Mouse (Mus musculus) liver, postnatal 0 days (tissue): Measurements from ENCODE around the gene Nfkbib. TPM values are rescaled to one million over a fixed set of nuclear protein-coding genes. Genes with fewer than 3 reads are reported as not detected.
A peak's percentile ranks its signal among the peaks of the same experiment; 100 is the strongest.

Experiments
- ATAC-seq: fragments of 200-750 bp; cut with Nextera tagmentation; 2 replicates; pipeline ENCODE4 v1.8.0; 2017; ENCODE audit warnings: mild to moderate bottlenecking, moderate library complexity
- DNase-seq: peaks from one replicate; pipeline ENCODE4 v3.0.0-alpha.2; 2016
- H3K27ac ChIP-seq: fragments of 300-500 bp; sonication (generic); 2 replicates; pipeline ENCODE4 v1.5.1; 2014; ENCODE audit warnings: antibody characterized with exemption, moderate library complexity, mild to moderate bottlenecking, low read depth
- H3K27me3 ChIP-seq: fragments of 300-500 bp; sonication (generic); 2 replicates; pipeline ENCODE4 v1.6.1; 2014; ENCODE audit warnings: low read length, control low read depth, mixed read lengths; ENCODE audit not compliant: insufficient read depth
- H3K36me3 ChIP-seq: fragments of 300-500 bp; sonication (generic); replicated peaks from 2 replicates; pipeline ENCODE4 v1.6.1; 2014; ENCODE audit warnings: mild to moderate bottlenecking, control low read depth, low read length, moderate library complexity, mixed read lengths; ENCODE audit not compliant: insufficient read depth
- H3K4me1 ChIP-seq: fragments of 300-500 bp; sonication (generic); 2 replicates; pipeline ENCODE4 v1.6.1; 2014; ENCODE audit warnings: antibody characterized with exemption, mild to moderate bottlenecking, control low read depth; ENCODE audit not compliant: insufficient read depth
- H3K4me2 ChIP-seq: fragments of 300-500 bp; sonication (generic); 2 replicates; pipeline ENCODE4 v1.6.1; 2014; ENCODE audit warnings: low read depth, mild to moderate bottlenecking, low read length, moderate library complexity, mixed read lengths
- H3K4me3 ChIP-seq: fragments of 300-500 bp; sonication (generic); 2 replicates; pipeline ENCODE4 v1.5.1; 2014; ENCODE audit warnings: low read depth, low read length
- H3K9ac ChIP-seq: fragments of 300-500 bp; sonication (generic); replicated peaks from 2 replicates; pipeline ENCODE4 v1.6.1; 2014; ENCODE audit warnings: mild to moderate bottlenecking, moderate library complexity
- H3K9me3 ChIP-seq: fragments of 300-500 bp; sonication (generic); 2 replicates; pipeline ENCODE4 v1.6.1; 2016; ENCODE audit warnings: mild to moderate bottlenecking, control low read depth, low read length, mixed read lengths
- CTCF ChIP-seq: sonication (generic); IDR thresholded peaks from 2 replicates; pipeline ENCODE4 v1.5.1; 2016; ENCODE audit warnings: antibody characterized with exemption, low read depth
- EP300 ChIP-seq: IDR thresholded peaks from 2 replicates; pipeline ENCODE4 v1.6.1; 2016; ENCODE audit warnings: antibody characterized with exemption, low read depth, mild to moderate bottlenecking
- WGBS: fragments of 180-500 bp; shearing (Covaris S2); extraction: QIAGEN DNeasy Blood & Tissue Kit; methylation state at CpG from one replicate; pipeline ENCODE4 v1.1.7; 2014; ENCODE audit not compliant: insufficient replicate concordance; 5-methylcytosine and 5-hydroxymethylcytosine counted together
- polyA plus RNA-seq: library from polyadenylated mRNA; unstranded; fragments of >200 nt; fragmentation: Nextera tagmentation; extraction: Ambion mirVana; gene quantifications from 2 replicates; pipeline ENCODE4 v1.2.1, GENCODE M21; 2015

The Nfkbib gene
- polyA plus RNA-seq, 1 experiment from 2014 or later: 25.1 TPM

DNA sequence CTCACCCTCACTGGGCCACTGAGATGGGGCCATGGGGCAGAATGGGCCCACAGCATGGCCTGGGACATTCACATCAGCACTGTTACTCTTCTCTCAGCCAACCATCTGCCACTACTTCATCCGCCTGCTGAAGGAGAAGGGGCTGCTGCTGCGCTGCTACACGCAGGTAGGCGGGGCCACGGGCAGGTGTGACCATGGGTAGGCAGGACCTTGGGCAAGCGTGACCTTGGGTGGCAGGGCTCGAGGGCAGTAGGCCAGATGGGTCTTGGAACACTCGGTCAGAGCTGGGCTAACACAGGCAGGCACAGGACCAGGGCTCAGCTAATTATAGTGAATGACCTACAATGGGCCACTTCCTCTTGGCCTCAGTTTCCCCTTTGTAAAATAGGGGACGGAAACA is 11.5 kb upstream of the Nfkbib start:
- Histone ChIP-seq H3K9me3 (no peaks in the 10 kb centered on the region), H3K9ac (no peak overlapping the region), H3K4me3 (no peak overlapping the region), H3K27me3 (no peaks in the 10 kb centered on the region), H3K4me2 (no peak overlapping the region), H3K36me3 (peaks cover 12% of the 10 kb centered on the region), H3K4me1 (peaks cover 10% of the 10 kb centered on the region), H3K27ac (no peak overlapping the region)
- no peak for ATAC-seq
- 77% methylated on average over 9 of the region's 9 CpGs for WGBS
- TF ChIP-seq EP300 (no peak), CTCF (no peak)
- no peak for DNase-seq

DNA sequence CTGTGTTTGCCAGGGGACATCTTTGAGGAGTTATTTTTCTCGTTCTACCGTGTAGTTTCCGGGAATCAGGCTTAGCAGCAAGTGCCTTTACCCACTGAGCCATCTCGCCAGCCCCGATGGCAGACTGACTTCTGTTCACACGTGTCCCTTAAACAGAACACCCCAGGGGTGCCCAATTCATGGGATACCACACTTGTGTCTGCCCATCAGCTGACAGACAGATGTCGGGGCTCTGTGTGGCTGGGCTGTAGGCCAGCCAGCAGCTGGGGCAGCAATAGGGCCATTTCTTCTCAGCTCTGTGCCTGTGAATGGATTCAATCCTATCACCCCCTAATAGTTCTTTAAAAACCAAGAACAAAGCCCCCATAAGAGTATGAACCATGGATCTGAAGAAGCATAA is 7.8 kb upstream of the Nfkbib start:
- H3K4me2 ChIP-seq: no peak overlapping the region
- H3K9me3 ChIP-seq: no peaks in the 10 kb centered on the region
- peaks cover under 1% of the 10 kb centered on the region for H3K4me1 ChIP-seq
- no peaks in the 10 kb centered on the region for H3K27me3 ChIP-seq
- H3K27ac ChIP-seq: no peak overlapping the region
- DNase-seq (no peak), ATAC-seq (no peak)
- no peak overlapping the region for H3K9ac ChIP-seq
- no peak overlapping the region for H3K4me3 ChIP-seq
- 81% methylated on average over 7 of the region's 7 CpGs for WGBS
- TF ChIP-seq EP300 (no peak), CTCF (no peak)
- peaks cover 8% of the 10 kb centered on the region for H3K36me3 ChIP-seq

DNA sequence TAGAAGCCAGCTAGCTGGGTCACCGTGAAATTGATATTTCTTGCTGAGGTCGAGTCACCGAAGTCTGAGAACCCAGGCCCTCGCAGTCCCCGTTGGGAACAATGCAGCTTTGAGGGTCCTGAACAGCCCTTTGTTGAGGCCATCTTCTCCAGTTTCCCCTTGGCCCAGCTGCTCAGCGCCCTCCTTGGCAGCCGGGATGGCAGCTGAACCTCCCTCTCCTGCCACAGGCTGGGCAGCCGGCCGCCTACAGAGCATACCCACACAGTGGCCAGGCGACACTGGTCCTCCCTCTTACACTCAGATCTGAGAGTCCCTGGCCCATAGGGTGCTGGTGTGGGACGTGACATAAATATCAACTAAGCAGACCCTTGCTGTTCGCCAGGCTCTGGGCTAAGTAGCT is 6.9 kb upstream of the Nfkbib start:
- 83% methylated on average over 12 of the region's 12 CpGs for WGBS
- H3K4me1 ChIP-seq: no peaks in the 10 kb centered on the region; the same call in 1 of the 2 replicates
- no peaks in the 10 kb centered on the region for H3K27me3 ChIP-seq
- ATAC-seq (no peak), DNase-seq (no peak)
- TF ChIP-seq EP300 (no peak), CTCF (no peak)
- H3K4me2 ChIP-seq: no peak overlapping the region
- peaks cover 8% of the 10 kb centered on the region for H3K36me3 ChIP-seq
- H3K9me3 ChIP-seq: no peaks in the 10 kb centered on the region
- H3K9ac ChIP-seq: no peak overlapping the region
- H3K27ac ChIP-seq: no peak overlapping the region
- no peak overlapping the region for H3K4me3 ChIP-seq

DNA sequence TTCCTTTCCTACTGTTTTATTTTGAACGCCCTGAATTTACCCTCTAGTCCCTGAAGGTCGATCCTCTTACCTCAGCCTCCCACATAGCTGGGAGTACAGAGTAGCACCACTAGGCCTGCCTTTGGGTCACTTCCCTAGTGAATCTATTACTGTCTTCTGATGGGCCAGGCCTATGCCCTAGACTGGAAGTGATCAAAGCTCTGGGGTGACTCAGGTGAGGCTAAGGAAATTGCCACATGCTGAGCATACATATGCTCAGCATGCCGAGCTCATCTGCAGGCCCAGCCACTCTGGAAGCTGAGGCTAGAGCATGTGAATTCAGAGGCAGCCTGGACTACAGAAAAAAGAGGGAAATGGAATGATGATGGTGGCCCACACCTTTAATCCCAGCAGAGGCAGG is 5.9 kb upstream of the Nfkbib start:
- Histone ChIP-seq H3K36me3 (peaks cover 5% of the 10 kb centered on the region), H3K27ac (no peak overlapping the region), H3K4me2 (no peak overlapping the region), H3K27me3 (no peaks in the 10 kb centered on the region), H3K4me3 (no peak overlapping the region), H3K4me1 (no peaks in the 10 kb centered on the region; the same call in 1 of the 2 replicates), H3K9ac (no peak overlapping the region), H3K9me3 (no peaks in the 10 kb centered on the region)
- DNase-seq: no peak
- WGBS: 73% methylated on average over 3 of the region's 3 CpGs
- no peak for ATAC-seq
- TF ChIP-seq CTCF: no peak
- TF ChIP-seq EP300: no peak

DNA sequence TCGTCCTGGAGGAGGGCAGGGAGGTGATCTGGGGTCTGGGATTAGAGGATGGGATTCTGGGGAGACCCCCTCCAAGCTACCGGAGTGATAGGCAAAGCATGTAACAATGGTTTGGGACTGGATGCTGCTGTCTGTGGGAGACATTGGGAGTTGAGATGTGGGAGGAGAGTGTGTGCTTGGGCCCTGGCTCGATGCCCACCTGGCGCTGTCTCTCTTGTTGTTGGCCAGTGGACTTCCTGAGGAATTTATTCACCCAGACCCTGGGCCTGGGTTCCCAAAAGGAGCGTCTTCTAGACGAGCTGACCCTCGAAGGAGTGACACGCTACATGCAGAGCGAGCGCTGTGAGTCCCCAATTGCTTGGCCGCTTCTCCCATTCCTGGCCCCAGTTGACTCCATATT is 4.6 kb upstream of the Nfkbib start:
- Histone ChIP-seq H3K27me3 (no peaks in the 10 kb centered on the region), H3K9me3 (no peaks in the 10 kb centered on the region), H3K9ac (no peak overlapping the region), H3K4me2 (no peak overlapping the region), H3K27ac (no peak overlapping the region), H3K36me3 (peaks cover 5% of the 10 kb centered on the region), H3K4me1 (peaks cover 11% of the 10 kb centered on the region), H3K4me3 (no peak overlapping the region)
- DNase-seq: no peak
- ATAC-seq: no peak
- WGBS: 87% methylated on average over 11 of the region's 11 CpGs
- TF ChIP-seq CTCF (no peak), EP300 (no peak)

DNA sequence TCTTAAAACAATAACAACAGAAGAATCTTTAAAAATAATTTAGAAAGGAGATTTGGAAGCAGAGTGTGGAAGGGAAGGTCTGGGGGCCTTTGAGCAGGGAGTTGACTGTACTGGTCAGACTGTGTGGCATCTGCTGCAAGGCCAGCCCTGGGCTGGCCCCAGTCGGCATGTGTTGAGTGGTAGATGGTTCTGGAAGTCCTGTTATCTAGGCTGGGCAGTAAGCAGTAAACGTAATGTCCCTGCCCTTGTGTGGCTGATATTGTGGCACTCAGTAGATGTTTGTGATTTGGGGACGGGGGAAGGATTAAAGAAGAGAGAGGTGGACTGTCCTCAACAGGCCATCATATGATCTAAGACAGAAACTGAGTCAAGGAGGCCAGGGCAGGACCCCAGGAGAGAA is 3.0 kb upstream of the Nfkbib start:
- Histone ChIP-seq H3K4me3 (no peak overlapping the region), H3K9me3 (no peaks in the 10 kb centered on the region), H3K4me2 (no peak overlapping the region), H3K9ac (no peak overlapping the region), H3K4me1 (peaks cover 18% of the 10 kb centered on the region), H3K27me3 (no peaks in the 10 kb centered on the region), H3K27ac (no peak overlapping the region), H3K36me3 (peaks cover 2% of the 10 kb centered on the region; the same call in 1 of the 2 replicates)
- no peak for ATAC-seq
- DNase-seq: no peak
- TF ChIP-seq EP300 (peak; percentile 51; the same call in 1 of the 2 replicates), CTCF (no peak)
- 55% methylated on average over 3 of the region's 3 CpGs for WGBS

DNA sequence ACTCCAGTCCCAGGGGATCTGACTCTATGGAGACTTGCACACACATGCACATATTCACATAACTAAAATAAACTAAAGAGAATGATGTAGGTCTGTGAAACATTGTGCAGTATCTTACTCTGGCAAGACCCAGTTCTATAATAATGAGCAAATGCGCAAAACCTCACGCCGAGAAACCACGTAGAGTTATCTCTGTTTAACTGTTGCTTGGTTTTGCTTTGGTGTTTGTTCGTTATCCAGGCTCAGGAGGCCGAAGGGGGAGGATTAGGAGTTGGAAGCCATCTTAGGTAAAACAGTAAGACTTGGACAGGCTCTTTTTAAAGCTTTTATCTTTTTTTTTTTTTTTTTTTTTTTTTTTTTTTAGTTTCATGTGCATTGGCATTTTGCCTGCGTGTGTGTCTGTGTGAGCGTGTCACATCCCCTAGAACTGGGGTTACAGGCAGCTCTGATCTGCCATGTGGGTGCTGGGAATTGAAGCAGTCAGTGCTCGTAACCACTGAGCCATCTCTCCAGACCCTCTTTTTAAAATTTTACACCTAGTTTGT is 2.2 kb upstream of the Nfkbib start:
- H3K27ac ChIP-seq: no peak overlapping the region
- peaks cover 2% of the 10 kb centered on the region; the same call in 1 of the 2 replicates for H3K36me3 ChIP-seq
- no peak overlapping the region for H3K4me3 ChIP-seq
- 61% methylated on average over 9 of the region's 9 CpGs for WGBS
- DNase-seq (no peak), ATAC-seq (no peak)
- H3K9ac ChIP-seq: no peak overlapping the region
- no peaks in the 10 kb centered on the region for H3K9me3 ChIP-seq
- TF ChIP-seq CTCF (no peak), EP300 (no peak; the same call in 1 of the 2 replicates)
- no peaks in the 10 kb centered on the region for H3K27me3 ChIP-seq
- no peak overlapping the region for H3K4me2 ChIP-seq
- H3K4me1 ChIP-seq: peaks cover 23% of the 10 kb centered on the region
